Mouse (Mus musculus) subcutaneous adipose tissue, adult 2 months (tissue): ENCODE data around the gene Shisa3. TPM values are rescaled to one million over a fixed set of nuclear protein-coding genes. Genes with fewer than 3 reads are reported as not detected.

Experiments used
- polyA plus RNA-seq: library from polyadenylated mRNA; depleted of rRNA; stranded (reverse); fragments of >200 nt; gene quantifications from 2 replicates; pipeline ENCODE4 v1.2.3, GENCODE M21; 2012; ENCODE audit warnings: low replicate concordance; rRNA removed

Gene Shisa3
- polyA plus RNA-seq = 1.4 and 1.8 TPM in 2 replicates

GRCm38 (mm10) chr5:67607804-67608673 is at the start of gene Shisa3:
Gene Shisa3 (plus strand): TSS chr5:67607882.

Other genes starting within 250 kb of the Shisa3 start
- gene Bend4, start 179.6 kb upstream of the Shisa3 start, polyA plus RNA-seq = 0.49 and 1.0 TPM in 2 replicates
- 8.6 and 34.9 TPM in 2 replicates for gene Atp8a1, start 239.6 kb downstream of the Shisa3 start, polyA plus RNA-seq